Mouse (Mus musculus): ENCODE results near the gene Pef1. TPM values are rescaled to one million over a fixed set of nuclear protein-coding genes. Genes with fewer than 3 reads are reported as not detected.

Pef1 gene
- polyA plus RNA-seq, 1 experiment, result 59.7 TPM

GRCm38 (mm10) chr4:130140992-130141402 lies 38.6 kb downstream of the Pef1 start:
- TF ChIP-seq POLR2A (IDR thresholded peaks at IDR 0.05; ENCODE audit: borderline replicate concordance, extremely low read depth, insufficient read depth, insufficient read length, poor library complexity, severe bottlenecking) (no peak), CTCF (IDR thresholded peaks at IDR 0.05; ENCODE audit: borderline replicate concordance, extremely low read depth, insufficient read depth, insufficient read length) (no peak)
- peak; percentile 68 for DNase-seq (ENCODE audit: low read depth)

- no peak for DNase-seq (ENCODE audit: low read depth)
- TF ChIP-seq CTCF (IDR thresholded peaks at IDR 0.05; ENCODE audit: borderline replicate concordance, extremely low read depth, insufficient read depth, insufficient read length) (no peak), POLR2A (IDR thresholded peaks at IDR 0.05; ENCODE audit: borderline replicate concordance, extremely low read depth, insufficient read depth, insufficient read length, poor library complexity, severe bottlenecking) (no peak)
These were observed 39.4 kb downstream of the Pef1 start for GRCm38 (mm10) chr4:130141786-130142185.

GRCm38 (mm10) chr4:130148405-130148804 lies 46.0 kb downstream of the Pef1 start:
- DNase-seq (ENCODE audit: low read depth), result no peak
- TF ChIP-seq POLR2A (IDR thresholded peaks at IDR 0.05; ENCODE audit: borderline replicate concordance, extremely low read depth, insufficient read depth, insufficient read length, poor library complexity, severe bottlenecking) (no peak), CTCF (IDR thresholded peaks at IDR 0.05; ENCODE audit: borderline replicate concordance, extremely low read depth, insufficient read depth, insufficient read length) (no peak)

GRCm38 (mm10) chr4:130154250-130154649 lies 51.9 kb downstream of the Pef1 start:
- no peak for DNase-seq (ENCODE audit: low read depth)

GRCm38 (mm10) chr4:130156812-130157371 lies 54.5 kb downstream of the Pef1 start:
- no peak for TF ChIP-seq POLR2A (IDR thresholded peaks at IDR 0.05; ENCODE audit: borderline replicate concordance, extremely low read depth, insufficient read depth, insufficient read length, poor library complexity, severe bottlenecking)
- no peak for TF ChIP-seq CTCF (IDR thresholded peaks at IDR 0.05; ENCODE audit: borderline replicate concordance, extremely low read depth, insufficient read depth, insufficient read length)
- no peak for DNase-seq (ENCODE audit: low read depth)

More at GRCm38 (mm10) chr4:130154250-130154649, 51.9 kb downstream of the Pef1 start:
- TF ChIP-seq CTCF (IDR thresholded peaks at IDR 0.05; ENCODE audit: borderline replicate concordance, extremely low read depth, insufficient read depth, insufficient read length), result no peak
- TF ChIP-seq POLR2A (IDR thresholded peaks at IDR 0.05; ENCODE audit: borderline replicate concordance, extremely low read depth, insufficient read depth, insufficient read length, poor library complexity, severe bottlenecking), result no peak

GRCm38 (mm10) chr4:130161349-130161748 lies 59.0 kb downstream of the Pef1 start:
- TF ChIP-seq POLR2A (IDR thresholded peaks at IDR 0.05; ENCODE audit: borderline replicate concordance, extremely low read depth, insufficient read depth, insufficient read length, poor library complexity, severe bottlenecking) (no peak), CTCF (IDR thresholded peaks at IDR 0.05; ENCODE audit: borderline replicate concordance, extremely low read depth, insufficient read depth, insufficient read length) (no peak)
- no peak for DNase-seq (ENCODE audit: low read depth)

GRCm38 (mm10) chr4:130163391-130163861 lies 61.1 kb downstream of the Pef1 start:
- no peak for DNase-seq (ENCODE audit: low read depth)
- TF ChIP-seq POLR2A (IDR thresholded peaks at IDR 0.05; ENCODE audit: borderline replicate concordance, extremely low read depth, insufficient read depth, insufficient read length, poor library complexity, severe bottlenecking), result no peak
- TF ChIP-seq CTCF (IDR thresholded peaks at IDR 0.05; ENCODE audit: borderline replicate concordance, extremely low read depth, insufficient read depth, insufficient read length), result no peak

- TF ChIP-seq CTCF (IDR thresholded peaks at IDR 0.05; ENCODE audit: borderline replicate concordance, extremely low read depth, insufficient read depth, insufficient read length) (no peak), POLR2A (IDR thresholded peaks at IDR 0.05; ENCODE audit: borderline replicate concordance, extremely low read depth, insufficient read depth, insufficient read length, poor library complexity, severe bottlenecking) (no peak)
- DNase-seq (ENCODE audit: low read depth), result no peak
These were observed 61.8 kb downstream of the Pef1 start for GRCm38 (mm10) chr4:130164121-130164520.

GRCm38 (mm10) chr4:130166061-130166460 lies 63.7 kb downstream of the Pef1 start:
- TF ChIP-seq CTCF (IDR thresholded peaks at IDR 0.05; ENCODE audit: borderline replicate concordance, extremely low read depth, insufficient read depth, insufficient read length) (no peak), POLR2A (IDR thresholded peaks at IDR 0.05; ENCODE audit: borderline replicate concordance, extremely low read depth, insufficient read depth, insufficient read length, poor library complexity, severe bottlenecking) (no peak)
- no peak for DNase-seq (ENCODE audit: low read depth)

GRCm38 (mm10) chr4:130166592-130166991 lies 64.2 kb downstream of the Pef1 start:
- DNase-seq (ENCODE audit: low read depth), result no peak
- no peak for TF ChIP-seq CTCF (IDR thresholded peaks at IDR 0.05; ENCODE audit: borderline replicate concordance, extremely low read depth, insufficient read depth, insufficient read length)

- TF ChIP-seq CTCF (IDR thresholded peaks at IDR 0.05; ENCODE audit: borderline replicate concordance, extremely low read depth, insufficient read depth, insufficient read length) (no peak), POLR2A (IDR thresholded peaks at IDR 0.05; ENCODE audit: borderline replicate concordance, extremely low read depth, insufficient read depth, insufficient read length, poor library complexity, severe bottlenecking) (no peak)
- DNase-seq (ENCODE audit: low read depth), result no peak
These were observed 65.0 kb downstream of the Pef1 start for GRCm38 (mm10) chr4:130167321-130167720.

GRCm38 (mm10) chr4:130167814-130168213 lies 65.5 kb downstream of the Pef1 start:
- TF ChIP-seq POLR2A (IDR thresholded peaks at IDR 0.05; ENCODE audit: borderline replicate concordance, extremely low read depth, insufficient read depth, insufficient read length, poor library complexity, severe bottlenecking) (no peak), CTCF (IDR thresholded peaks at IDR 0.05; ENCODE audit: borderline replicate concordance, extremely low read depth, insufficient read depth, insufficient read length) (no peak)
- no peak for DNase-seq (ENCODE audit: low read depth)

Data from brain, embryonic 14.5 days (tissue).